Comparison of ENCODE assay signal across 10 mouse cellular contexts in genomic region chr5:120536046-120536445, GRCm38 (mm10). TPM values are rescaled to one million over a fixed set of nuclear protein-coding genes. Genes with fewer than 3 reads are reported as not detected.
DNase-seq lines count a peak whose midpoint lies in the region; ATAC-seq and TF ChIP-seq lines count a peak whose summit lies in the region.
"Had no signal": no experiment of that assay in that cellular context is flagged by ENCODE, and none has a peak within 500 bp of the region (broad histone marks: within the 10 kb centered on the region; RNA-seq: fewer than 3 reads in every experiment).

No protein-coding gene starts in this region.

- no peak for TF ChIP-seq CTCF in kidney, adult 2 months (conservative IDR thresholded peaks at IDR 0.05; ENCODE audit: insufficient read depth, insufficient read length, low read depth, low read length)
- no peak for TF ChIP-seq CTCF in intestine, postnatal 0 days (IDR thresholded peaks at IDR 0.05; ENCODE audit: low read depth)

- 0 out of 2 replicates have a peak overlapping the region, but pooled peaks have one; percentile 32 for H3K9ac ChIP-seq in embryonic facial prominence, embryonic 13.5 days
- no peak overlapping the region for H3K9ac ChIP-seq in lung, embryonic 16.5 days (ENCODE audit: low read length)
- no peak overlapping the region for H3K9ac ChIP-seq in intestine, postnatal 0 days (ENCODE audit: low read depth, low read length)

- no peak overlapping the region for H3K27ac ChIP-seq in kidney, adult 2 months (ENCODE audit: insufficient read depth, low read depth, low read length)
- H3K27ac ChIP-seq in embryonic facial prominence, embryonic 13.5 days, result peak overlapping the region; percentile 75
- H3K27ac ChIP-seq in lung, embryonic 16.5 days (ENCODE audit: low read length), result peak overlapping the region; percentile 59
- H3K27ac ChIP-seq in intestine, postnatal 0 days (ENCODE audit: low read depth, low read length), result no peak overlapping the region

- H3K27me3 ChIP-seq in kidney, adult 2 months (replicated peaks; ENCODE audit: control insufficient read depth, insufficient read depth, low read length), result no peaks in the 10 kb centered on the region
- H3K27me3 ChIP-seq in embryonic facial prominence, embryonic 13.5 days, result no peaks in the 10 kb centered on the region
- no peaks in the 10 kb centered on the region for H3K27me3 ChIP-seq in lung, embryonic 16.5 days (ENCODE audit: control insufficient read depth, insufficient read depth, low read depth, low read length)
- no peaks in the 10 kb centered on the region for H3K27me3 ChIP-seq in intestine, postnatal 0 days (replicated peaks; ENCODE audit: control insufficient read depth, insufficient read depth, low read length)

- TF ChIP-seq POLR2A in kidney, adult 2 months (IDR thresholded peaks at IDR 0.05; ENCODE audit: low read depth, low read length), result no peak

- no peaks in the 10 kb centered on the region for H3K9me3 ChIP-seq in embryonic facial prominence, embryonic 13.5 days
- H3K9me3 ChIP-seq in lung, embryonic 16.5 days (ENCODE audit: control insufficient read depth, low read length), result no peaks in the 10 kb centered on the region
- no peaks in the 10 kb centered on the region for H3K9me3 ChIP-seq in intestine, postnatal 0 days (ENCODE audit: control insufficient read depth)
- H3K9me3 ChIP-seq: G1E had no signal

- no peak overlapping the region for H3K4me2 ChIP-seq in embryonic facial prominence, embryonic 13.5 days
- H3K4me2 ChIP-seq in lung, embryonic 16.5 days (ENCODE audit: low read depth, low read length), result no peak overlapping the region
- H3K4me2 ChIP-seq in intestine, postnatal 0 days (replicated peaks; ENCODE audit: low read depth), result no peak overlapping the region

- no peak overlapping the region for H3K4me3 ChIP-seq in kidney, adult 2 months (ENCODE audit: insufficient read depth, low read depth, low read length)
- no peak overlapping the region for H3K4me3 ChIP-seq in embryonic facial prominence, embryonic 13.5 days
- H3K4me3 ChIP-seq in lung, embryonic 16.5 days (ENCODE audit: low read length), result no peak overlapping the region
- no peak overlapping the region for H3K4me3 ChIP-seq in intestine, postnatal 0 days (ENCODE audit: low read depth, low read length)

- DNase-seq in kidney, adult 2 months, result peak; percentile 43
- no peak for DNase-seq in kidney, postnatal 4 days
- DNase-seq in cerebellum, adult 11-12 months, result peak; percentile 76
- DNase-seq in urinary bladder, postnatal 36 days (ENCODE audit: low spot score in 2 of 2), result no peak
- DNase-seq in thymus, postnatal 36 days, result no peak

- no peak for ATAC-seq in embryonic facial prominence, embryonic 13.5 days (ENCODE audit: insufficient number of reproducible peaks, insufficient read depth, low FRiP score, low TSS enrichment, low read depth)
- ATAC-seq in lung, embryonic 16.5 days (ENCODE audit: low read depth), result peak; percentile 39; the same call in 1 of the 2 replicates
- no peak for ATAC-seq in intestine, postnatal 0 days

- peaks cover 4% of the 10 kb centered on the region for H3K36me3 ChIP-seq in kidney, adult 2 months (ENCODE audit: control insufficient read depth, insufficient read depth, low read length)
- H3K36me3 ChIP-seq in embryonic facial prominence, embryonic 13.5 days, result peaks cover 48% of the 10 kb centered on the region
- peaks cover 22% of the 10 kb centered on the region for H3K36me3 ChIP-seq in lung, embryonic 16.5 days (ENCODE audit: control insufficient read depth, insufficient read depth, low read length)
- peaks cover 47% of the 10 kb centered on the region for H3K36me3 ChIP-seq in intestine, postnatal 0 days (ENCODE audit: control insufficient read depth, insufficient read depth)

- no peaks in the 10 kb centered on the region for H3K4me1 ChIP-seq in kidney, adult 2 months (ENCODE audit: control insufficient read depth, insufficient read depth, low read length)
- peaks cover 35% of the 10 kb centered on the region for H3K4me1 ChIP-seq in embryonic facial prominence, embryonic 13.5 days
- peaks cover 22% of the 10 kb centered on the region for H3K4me1 ChIP-seq in lung, embryonic 16.5 days (replicated peaks; ENCODE audit: control insufficient read depth, insufficient read depth, low read length)
- H3K4me1 ChIP-seq in intestine, postnatal 0 days (replicated peaks; ENCODE audit: control insufficient read depth, insufficient read depth, low read length), result no peaks in the 10 kb centered on the region

- WGBS in kidney, adult 2 months, result 69% methylated on average over 13 of the region's 13 CpGs
- 65% methylated on average over 13 of the region's 13 CpGs for WGBS in embryonic facial prominence, embryonic 13.5 days
- WGBS in lung, embryonic 16.5 days, result 66% methylated on average over 12 of the region's 13 CpGs
- 85% methylated on average over 13 of the region's 13 CpGs for WGBS in intestine, postnatal 0 days

RNA-seq across cellular contexts. Expression of gene Slc8b1, which starts 25.1 kb away (rescaled TPM):
- 23.0 and 25.8 TPM in 2 replicates for polyA plus RNA-seq in kidney, adult 2 months (2012; rRNA removed)
- polyA plus RNA-seq in embryonic facial prominence, embryonic 13.5 days (2015; fragmentation: Nextera tagmentation; extraction: Ambion mirVana), result 5.0 and 5.9 TPM in 2 replicates
- polyA plus RNA-seq in lung, embryonic 16.5 days (2015; fragmentation: Nextera tagmentation; extraction: Ambion mirVana), result 8.5 and 8.6 TPM in 2 replicates
- 4.1 and 4.4 TPM in 2 replicates for polyA plus RNA-seq in intestine, postnatal 0 days (2015; fragmentation: Nextera tagmentation; extraction: Ambion mirVana)

RNA-seq across cellular contexts. Expression of gene Plbd2, which starts 32.6 kb away (rescaled TPM):
- polyA plus RNA-seq in kidney, adult 2 months (2012; rRNA removed), result 48.1 and 49.3 TPM in 2 replicates
- polyA plus RNA-seq in embryonic facial prominence, embryonic 13.5 days (2015; fragmentation: Nextera tagmentation; extraction: Ambion mirVana), result 43.5 and 54.4 TPM in 2 replicates
- polyA plus RNA-seq in lung, embryonic 16.5 days (2015; fragmentation: Nextera tagmentation; extraction: Ambion mirVana), result 48.8 and 50.5 TPM in 2 replicates
- 63.6 and 67.2 TPM in 2 replicates for polyA plus RNA-seq in intestine, postnatal 0 days (2015; fragmentation: Nextera tagmentation; extraction: Ambion mirVana)

RNA-seq across cellular contexts. Expression of gene Tpcn1, which starts 52.4 kb away (rescaled TPM):
- polyA plus RNA-seq in kidney, adult 2 months (2012; rRNA removed), result 200 and 216 TPM in 2 replicates
- polyA plus RNA-seq in embryonic facial prominence, embryonic 13.5 days (2015; fragmentation: Nextera tagmentation; extraction: Ambion mirVana), result 21.0 and 22.3 TPM in 2 replicates
- 17.8 and 18.0 TPM in 2 replicates for polyA plus RNA-seq in lung, embryonic 16.5 days (2015; fragmentation: Nextera tagmentation; extraction: Ambion mirVana)
- 31.5 and 35.6 TPM in 2 replicates for polyA plus RNA-seq in intestine, postnatal 0 days (2015; fragmentation: Nextera tagmentation; extraction: Ambion mirVana)

RNA-seq across cellular contexts. Expression of gene Iqcd, which starts 52.8 kb away (rescaled TPM):
- polyA plus RNA-seq in kidney, adult 2 months (2012; rRNA removed), result 2.1 and 2.5 TPM in 2 replicates
- polyA plus RNA-seq in embryonic facial prominence, embryonic 13.5 days (2015; fragmentation: Nextera tagmentation; extraction: Ambion mirVana), result 0.60 and 0.80 TPM in 2 replicates
- 1.2 and 1.9 TPM in 2 replicates for polyA plus RNA-seq in lung, embryonic 16.5 days (2015; fragmentation: Nextera tagmentation; extraction: Ambion mirVana)
- polyA plus RNA-seq in intestine, postnatal 0 days (2015; fragmentation: Nextera tagmentation; extraction: Ambion mirVana), result 0.30 and 0.47 TPM in 2 replicates

RNA-seq across cellular contexts. Expression of gene Sds, which starts 59.7 kb away (rescaled TPM):
- not detected in 2 replicates for polyA plus RNA-seq in kidney, adult 2 months (2012; rRNA removed)
- polyA plus RNA-seq in embryonic facial prominence, embryonic 13.5 days (2015; fragmentation: Nextera tagmentation; extraction: Ambion mirVana), result not detected in 2 replicates
- 0.26 TPM in 1 of 2 replicates, not detected in the other for polyA plus RNA-seq in lung, embryonic 16.5 days (2015; fragmentation: Nextera tagmentation; extraction: Ambion mirVana)
- not detected in 2 replicates for polyA plus RNA-seq in intestine, postnatal 0 days (2015; fragmentation: Nextera tagmentation; extraction: Ambion mirVana)
- polyA plus RNA-seq: G1E; heart, embryonic 14.5 days had no signal

Comparison
In these comparisons a context has a peak if more than half of its experiments do, and no peak if none do; other contexts are left out.
1. DNase-seq: peak in kidney, adult 2 months (single experiment) and cerebellum, adult 11-12 months (single experiment); none in kidney, postnatal 4 days (0 of 2), urinary bladder, postnatal 36 days (0 of 2) and thymus, postnatal 36 days (0 of 2).
2. H3K27ac ChIP-seq: peak in embryonic facial prominence, embryonic 13.5 days (single experiment) and lung, embryonic 16.5 days (single experiment); none in kidney, adult 2 months (single experiment) and intestine, postnatal 0 days (single experiment).